Mouse (Mus musculus) left cerebral cortex, postnatal 14 days (tissue): Measurements from ENCODE around the gene Tmem253. TPM values are rescaled to one million over a fixed set of nuclear protein-coding genes. Genes with fewer than 3 reads are reported as not detected.

Experiments used
- DNase-seq, 2 experiments: peaks; one replicate each; pipeline ENCODE4 v3.0.0; 2021 to 2022; ENCODE audit warnings: low spot score in 2 of 2, mixed read lengths in 1 of 2
- intact Hi-C: fragments of 180-260 bp; cut with DNase I; formaldehyde crosslinking; loops from one replicate; pipeline ENCODE4 v1.15.1; 2025
- total RNA-seq, 2 experiments: library from RNA; stranded (reverse); gene quantifications; 2 replicates each; pipeline ENCODE4 v1.2.3; 2021

Tmem253 gene
- total RNA-seq, 2 experiments from 2014 or later = 0.36 to 0.77 TPM

GRCm38 (mm10) chr14:52061798-52062197, 46.3 kb downstream of the Tmem253 start:
- intact Hi-C loops = no loop called here

DNA sequence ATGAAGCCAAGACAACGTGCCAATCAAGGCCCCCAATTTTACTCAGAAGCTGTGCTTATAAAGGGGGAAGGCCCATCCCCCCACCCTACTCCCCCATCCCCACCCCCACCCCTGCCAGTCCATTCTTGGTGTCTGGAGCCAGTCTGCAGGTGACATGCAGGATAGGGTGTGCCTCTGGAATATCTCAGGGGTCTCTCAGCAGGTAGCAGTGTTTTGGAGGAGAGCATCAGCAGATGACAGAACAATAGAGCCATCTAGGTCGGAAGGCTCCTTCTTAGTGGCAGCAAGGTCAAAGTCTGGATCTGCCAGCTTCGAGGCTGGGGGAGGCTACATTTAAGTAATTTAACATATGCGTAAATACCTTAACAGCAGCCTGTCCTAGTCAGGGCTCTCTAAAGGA, 50.7 kb downstream of the Tmem253 start:
- intact Hi-C loops = no loop called here
- DNase-seq = no peak

More at GRCm38 (mm10) chr14:52061798-52062197, 46.3 kb downstream of the Tmem253 start:
- DNase-seq = no peak

Other genes with a start within 250 kb of the Tmem253 start
- gene Ang4, start 242.1 kb upstream of the Tmem253 start, total RNA-seq = not detected
- not detected for gene AY358078, start 215.6 kb upstream of the Tmem253 start, total RNA-seq
- gene Ear6, start 162.0 kb upstream of the Tmem253 start, total RNA-seq = not detected
- 10 to 100 TPM; 29.1 to 34.6 TPM for gene Mettl17, start 130.8 kb upstream of the Tmem253 start, total RNA-seq
- 1 to 10 TPM; 3.8 to 4.3 TPM for gene Slc39a2, start 122.8 kb upstream of the Tmem253 start, total RNA-seq
- gene Ndrg2, start 101.5 kb upstream of the Tmem253 start, total RNA-seq = 100 to 1,000 TPM; 508 to 561 TPM
- gene Tppp2, start 97.2 kb upstream of the Tmem253 start, total RNA-seq = not detected
- not detected for gene Rnase13, start 92.9 kb upstream of the Tmem253 start, total RNA-seq
- 10 to 100 TPM; 31.9 to 35.2 TPM for gene Arhgef40, start 30.9 kb upstream of the Tmem253 start, total RNA-seq
- 10 to 100 TPM; 29.5 to 33.6 TPM for gene Zfp219, start 5.1 kb downstream of the Tmem253 start, total RNA-seq
- not detected for gene Olfr221, start 26.8 kb downstream of the Tmem253 start, total RNA-seq
- 100 to 1,000 TPM; 194 to 206 TPM for gene Hnrnpc, start 88.4 kb downstream of the Tmem253 start, total RNA-seq
- 1 to 10 TPM in 1 of 2 experiments, under 1 TPM in 1; 0.88 to 2.2 TPM for gene Rpgrip1, start 95.0 kb downstream of the Tmem253 start, total RNA-seq
- gene Supt16, start 181.8 kb downstream of the Tmem253 start, total RNA-seq = 10 to 100 TPM; 44.7 to 45.6 TPM
- 100 to 1,000 TPM; 107 to 111 TPM for gene Chd8, start 242.1 kb downstream of the Tmem253 start, total RNA-seq